Mouse (Mus musculus): ENCODE data around the gene Ggt6. TPM values are rescaled to one million over a fixed set of nuclear protein-coding genes. Genes with fewer than 3 reads are reported as not detected.

The Ggt6 gene
- total RNA-seq, 2 experiments from 2014 or later: 0.29 TPM; not detected in 1

Small RNA genes within 50 kb of the gene (microRNA-seq; reads per million reads assigned to microRNA genes)
- gene Mir6338: not detected

Other genes with a start within 250 kb of the Ggt6 start
- gene Gm43951, start 228.7 kb upstream of the Ggt6 start, total RNA-seq (2021): 10 to 100 TPM in 1 of 2 experiments, 1 to 10 TPM in 1; 9.1 to 15.4 TPM
- 10 to 100 TPM; 26.1 to 39.9 TPM for gene 4933427D14Rik, start 228.1 kb upstream of the Ggt6 start, total RNA-seq (2021)
- gene Txndc17, start 228.0 kb upstream of the Ggt6 start, total RNA-seq (2021): 10 to 100 TPM; 31.0 to 31.3 TPM
- gene Med31, start 219.9 kb upstream of the Ggt6 start, total RNA-seq (2021): 10 to 100 TPM; 15.5 to 16.7 TPM
- 10 to 100 TPM; 14.2 to 21.9 TPM for gene Slc13a5, start 168.3 kb upstream of the Ggt6 start, total RNA-seq (2021)
- 1 to 10 TPM; 6.2 to 6.6 TPM for gene Xaf1, start 133.9 kb upstream of the Ggt6 start, total RNA-seq (2021)
- not detected for gene Fbxo39, start 121.1 kb upstream of the Ggt6 start, total RNA-seq (2021)
- gene Tekt1, start 73.1 kb upstream of the Ggt6 start, total RNA-seq (2021): 1 to 10 TPM; 2.2 to 2.9 TPM
- gene Smtnl2, start 23.8 kb upstream of the Ggt6 start, total RNA-seq (2021): 1 to 10 TPM in 1 of 2 experiments, under 1 TPM in 1; 0.68 to 1.5 TPM
- gene Mybbp1a, start 5.8 kb downstream of the Ggt6 start, total RNA-seq (2021): 10 to 100 TPM; 42.8 to 50.2 TPM
- 10 to 100 TPM; 53.6 to 69.9 TPM for gene Spns2, start 54.4 kb downstream of the Ggt6 start, total RNA-seq (2021)
- under 1 TPM; 0.17 to 0.57 TPM for gene Spns3, start 115.0 kb downstream of the Ggt6 start, total RNA-seq (2021)
- gene Ube2g1, start 171.8 kb downstream of the Ggt6 start, total RNA-seq (2021): 10 to 100 TPM; 50.7 to 59.0 TPM